Mouse (Mus musculus) fibroblast of lung, adult 2 months (primary cell): ENCODE results near the gene Arfgap3.

Experiments used
- DNase-seq: peaks from one replicate; pipeline ENCODE4 v3.0.0-alpha.2; 2011; ENCODE audit warnings: low read depth

Arfgap3 gene

GRCm38 (mm10) chr15:83251176-83252004, 98.7 kb downstream of the Arfgap3 start, which contains the start of gene A4galt:
Gene A4galt (minus strand): TSS chr15:83251774.
- DNase-seq, result peak; percentile 15

GRCm38 (mm10) chr15:83250651-83251175, 99.3 kb downstream of the Arfgap3 start:
- DNase-seq, result no peak
